Mouse (Mus musculus) MEL (cell line): ENCODE measurements around the gene Homer3. TPM values are rescaled to one million over a fixed set of nuclear protein-coding genes. Genes with fewer than 3 reads are reported as not detected.

ENCODE experiments used
- DNase-seq: peaks from one replicate; pipeline ENCODE4 v3.0.0; 2011; ENCODE audit warnings: low read depth, low spot score
- H3K27ac ChIP-seq: 2 replicates; pipeline ENCODE4 v1.5.1; 2012; ENCODE audit warnings: low read depth, mild to moderate bottlenecking, control low read depth, low read length, moderate library complexity; ENCODE audit not compliant: control insufficient read depth
- H3K27me3 ChIP-seq, 2 experiments: fragments of 150-350 bp in 1 of 2; sonication (generic) in 1 of 2; 2 replicates each; pipeline ENCODE4 v1.6.1; 2012; ENCODE audit warnings: low read length in 2 of 2, mild to moderate bottlenecking in 2 of 2, improper control_type of control experiment in 1 of 2, moderate library complexity in 1 of 2; ENCODE audit not compliant: insufficient read depth in 2 of 2, control insufficient read depth in 1 of 2
- H3K36me3 ChIP-seq, 2 experiments: 2 replicates each; pipeline ENCODE4 v1.6.1; 2012 to 2014; ENCODE audit warnings: low read length in 2 of 2, improper control_type of control experiment in 1 of 2, inconsistent platforms in 1 of 2, mild to moderate bottlenecking in 1 of 2; ENCODE audit not compliant: insufficient read depth in 2 of 2, control insufficient read depth in 1 of 2
- H3K4me1 ChIP-seq, 2 experiments: fragments of 150-350 bp in 1 of 2; sonication (generic) in 1 of 2; 2 replicates each; pipeline ENCODE4 v1.6.1; 2012; ENCODE audit warnings: low read length in 2 of 2, improper control_type of control experiment in 1 of 2, mild to moderate bottlenecking in 1 of 2; ENCODE audit not compliant: insufficient read depth in 2 of 2, control insufficient read depth in 1 of 2
- H3K4me3 ChIP-seq, 2 experiments: fragments of 150-350 bp in 1 of 2; sonication (generic) in 1 of 2; 2 replicates each; pipeline ENCODE4 v1.5.1; 2012; ENCODE audit warnings: low read depth in 2 of 2, low read length in 2 of 2, mild to moderate bottlenecking in 2 of 2, moderate library complexity in 2 of 2, control low read depth in 1 of 2, improper control_type of control experiment in 1 of 2; ENCODE audit not compliant: control insufficient read depth in 1 of 2, insufficient read depth in 1 of 2
- H3K79me2 ChIP-seq: 2 replicates; pipeline ENCODE4 v1.6.1; 2012; ENCODE audit warnings: mild to moderate bottlenecking, low read length, moderate library complexity; ENCODE audit not compliant: control insufficient read depth, poor library complexity, insufficient read depth
- H3K9ac ChIP-seq: 2 replicates; pipeline ENCODE4 v1.6.1; 2012; ENCODE audit warnings: low read depth, mild to moderate bottlenecking, control low read depth, low read length, moderate library complexity; ENCODE audit not compliant: control insufficient read depth, poor library complexity, severe bottlenecking
- H3K9me3 ChIP-seq: fragments of 150-350 bp; sonication (generic); replicated peaks from 2 replicates; pipeline ENCODE4 v1.6.1; 2012; ENCODE audit warnings: mild to moderate bottlenecking, low read length, improper control_type of control experiment, moderate library complexity; ENCODE audit not compliant: insufficient read depth
- CHD1 ChIP-seq: IDR thresholded peaks from 2 replicates; pipeline ENCODE4 v1.6.1; 2012; ENCODE audit warnings: low read depth, mild to moderate bottlenecking, inconsistent platforms, low read length, improper control_type of control experiment
- E2F4 ChIP-seq: IDR thresholded peaks from 2 replicates; pipeline ENCODE4 v1.6.1; 2011; ENCODE audit warnings: low read depth, low read length, improper control_type of control experiment, borderline replicate concordance
- GABPA ChIP-seq: IDR thresholded peaks from 2 replicates; pipeline ENCODE4 v1.6.1; 2012; ENCODE audit warnings: low read depth, mild to moderate bottlenecking, inconsistent platforms, low read length, improper control_type of control experiment, moderate library complexity
- GATA1 ChIP-seq: IDR thresholded peaks from 2 replicates; pipeline ENCODE4 v1.6.1; 2011; ENCODE audit warnings: low read depth, low read length, improper control_type of control experiment
- HCFC1 ChIP-seq: IDR thresholded peaks from 2 replicates; pipeline ENCODE4 v1.6.1; 2012; ENCODE audit warnings: low read depth, mild to moderate bottlenecking, inconsistent platforms, low read length, improper control_type of control experiment, moderate library complexity
- JUND ChIP-seq: IDR thresholded peaks from 2 replicates; pipeline ENCODE4 v1.6.1; 2011; ENCODE audit warnings: low read depth, mild to moderate bottlenecking, improper control_type of control experiment, low read length
- MAFK ChIP-seq: IDR thresholded peaks from 2 replicates; pipeline ENCODE4 v1.6.1; 2011; ENCODE audit warnings: low read depth, mild to moderate bottlenecking, low read length, improper control_type of control experiment, borderline replicate concordance
- MAX ChIP-seq: IDR thresholded peaks from 2 replicates; pipeline ENCODE4 v1.6.1; 2011; ENCODE audit warnings: low read length, improper control_type of control experiment
- MAZ ChIP-seq: IDR thresholded peaks from 2 replicates; pipeline ENCODE4 v1.6.1; 2012; ENCODE audit warnings: low read depth, mild to moderate bottlenecking, inconsistent platforms, low read length, improper control_type of control experiment
- MEF2A ChIP-seq: IDR thresholded peaks from 2 replicates; pipeline ENCODE4 v1.6.1; 2014; ENCODE audit warnings: low read depth, mild to moderate bottlenecking, inconsistent platforms, low read length, improper control_type of control experiment; ENCODE audit not compliant: poor library complexity, insufficient replicate concordance, severe bottlenecking; ENCODE audit errors: extremely low read depth
- MYB ChIP-seq: IDR thresholded peaks from 2 replicates; pipeline ENCODE4 v1.6.1; 2011; ENCODE audit warnings: mild to moderate bottlenecking, low read depth, low read length, improper control_type of control experiment
- MYC ChIP-seq: IDR thresholded peaks from 2 replicates; pipeline ENCODE4 v1.6.1; 2011; ENCODE audit warnings: low read depth, mild to moderate bottlenecking, low read length, improper control_type of control experiment, moderate library complexity
- NRF1 ChIP-seq: IDR thresholded peaks from 2 replicates; pipeline ENCODE4 v1.6.1; 2014; ENCODE audit warnings: low read depth, mild to moderate bottlenecking, inconsistent platforms, low read length, improper control_type of control experiment, moderate library complexity; ENCODE audit not compliant: poor library complexity, insufficient read depth, severe bottlenecking
- POLR2A ChIP-seq, 2 experiments: IDR thresholded peaks; 2 replicates each; pipeline ENCODE4 v1.6.1; 2011 to 2012; ENCODE audit warnings: low read length in 2 of 2, mild to moderate bottlenecking in 2 of 2, control low read depth in 1 of 2, improper control_type of control experiment in 1 of 2, low read depth in 1 of 2, moderate library complexity in 1 of 2; ENCODE audit not compliant: control insufficient read depth in 1 of 2, insufficient read depth in 1 of 2, poor library complexity in 1 of 2
- POLR2AphosphoS2 ChIP-seq: IDR thresholded peaks from 2 replicates; pipeline ENCODE4 v1.6.1; 2011; ENCODE audit warnings: low read length, improper control_type of control experiment
- POLR2AphosphoS5 ChIP-seq: IDR thresholded peaks from 2 replicates; pipeline ENCODE4 v1.6.1; 2012; ENCODE audit warnings: low read depth, borderline replicate concordance, mild to moderate bottlenecking, inconsistent platforms, low read length, moderate library complexity, mixed read lengths
- RAD21 ChIP-seq: IDR thresholded peaks from 2 replicates; pipeline ENCODE4 v1.6.1; 2011; ENCODE audit warnings: mild to moderate bottlenecking, low read depth, low read length, improper control_type of control experiment
- SIN3A ChIP-seq: IDR thresholded peaks from 2 replicates; pipeline ENCODE4 v1.6.1; 2012; ENCODE audit warnings: low read length, improper control_type of control experiment, inconsistent platforms
- SMC3 ChIP-seq: IDR thresholded peaks from 2 replicates; pipeline ENCODE4 v1.6.1; 2011; ENCODE audit warnings: low read depth, low read length, improper control_type of control experiment
- TBP ChIP-seq: IDR thresholded peaks from 2 replicates; pipeline ENCODE4 v1.8.0; 2011; ENCODE audit warnings: low read depth, low read length, improper control_type of control experiment
- TCF12 ChIP-seq: IDR thresholded peaks from 2 replicates; pipeline ENCODE4 v1.6.1; 2014; ENCODE audit warnings: low read depth, mild to moderate bottlenecking, inconsistent platforms, low read length, improper control_type of control experiment, moderate library complexity
- USF1 ChIP-seq: IDR thresholded peaks from 2 replicates; pipeline ENCODE4 v1.6.1; 2014; ENCODE audit warnings: low read depth, mild to moderate bottlenecking, inconsistent platforms, low read length, improper control_type of control experiment, moderate library complexity
- USF2 ChIP-seq, 2 experiments: IDR thresholded peaks; 2 replicates each; pipeline ENCODE4 v1.6.1; 2011 to 2012; ENCODE audit warnings: improper control_type of control experiment in 2 of 2, low read length in 2 of 2, borderline replicate concordance in 1 of 2, inconsistent platforms in 1 of 2, low read depth in 1 of 2, mild to moderate bottlenecking in 1 of 2; ENCODE audit not compliant: insufficient read depth in 1 of 2
- ZC3H11A ChIP-seq: IDR thresholded peaks from 2 replicates; pipeline ENCODE4 v1.6.1; 2012; ENCODE audit warnings: low read depth, mild to moderate bottlenecking, inconsistent platforms, low read length, improper control_type of control experiment
- ZKSCAN1 ChIP-seq: IDR thresholded peaks from 2 replicates; pipeline ENCODE4 v1.6.1; 2012; ENCODE audit warnings: low read depth, mild to moderate bottlenecking, inconsistent platforms, low read length, improper control_type of control experiment, moderate library complexity
- ZNF384 ChIP-seq: IDR thresholded peaks from 2 replicates; pipeline ENCODE4 v1.6.1; 2012; ENCODE audit warnings: low read depth, mild to moderate bottlenecking, inconsistent platforms, low read length, improper control_type of control experiment
- polyA plus RNA-seq, 2 experiments: library from polyadenylated mRNA; stranded (reverse) in 1 of 2; unstranded in 1 of 2; fragments of >175 nt in 1 of 2; fragments of >200 nt in 1 of 2; gene quantifications; 2 replicates each; pipeline versions ENCODE4 v1.2.1 to v1.2.4; 2012; ENCODE audit warnings: low replicate concordance in 2 of 2, low read depth in 1 of 2; ENCODE audit not compliant: insufficient read length in 2 of 2, insufficient read depth in 1 of 2, missing spikeins in 1 of 2
- total RNA-seq: library from RNA; depleted of rRNA; stranded (reverse); fragments of 300-350 nt; gene quantifications from 2 replicates; pipeline ENCODE4 v1.2.3, GENCODE M21; 2012

The Homer3 gene
- total and polyA plus RNA-seq, 3 experiments, result 12.2 to 22.8 TPM; not detected in 1

- H3K9ac ChIP-seq, result no peak overlapping the region
Observed at GRCm38 (mm10) chr8:70278175-70278574, 4.5 kb upstream of the Homer3 start.

GRCm38 (mm10) chr8:70279266-70279665 is 3.4 kb upstream of the Homer3 start:
- H3K9ac ChIP-seq, result no peak overlapping the region
- H3K27ac ChIP-seq, result no peak overlapping the region
- H3K4me1 ChIP-seq, result peaks cover 0 to 22% of the 10 kb centered on the region in 2 experiments; a peak in 3 of 4 replicates
- H3K9me3 ChIP-seq, result no peaks in the 10 kb centered on the region
- H3K79me2 ChIP-seq, result peaks cover 5% of the 10 kb centered on the region; the same call in 1 of the 2 replicates
- H3K27me3 ChIP-seq, result no peaks in the 10 kb centered on the region
- no peak overlapping the region for H3K4me3 ChIP-seq
- no peaks in the 10 kb centered on the region; a peak in 2 of 4 replicates for H3K36me3 ChIP-seq
- TF ChIP-seq MAFK (no peak), TCF12 (no peak), ZNF384 (no peak), ZKSCAN1 (no peak), USF2 (IDR thresholded peaks at IDR 0.05; ENCODE audit: borderline replicate concordance in 1 of 2, insufficient read depth in 1 of 2, low read depth in 1 of 2, low read length in 2 of 2) (no peak), JUND (no peak), SIN3A (no peak), GATA1 (no peak), POLR2A (IDR thresholded peaks at IDR 0.05; ENCODE audit: control insufficient read depth in 1 of 2, insufficient read depth in 1 of 2, low read depth in 1 of 2, low read length in 2 of 2, poor library complexity in 1 of 2) (no peak), TBP (no peak), POLR2AphosphoS5 (no peak), GABPA (no peak), CHD1 (no peak), E2F4 (no peak), SMC3 (no peak), MAX (no peak), NRF1 (no peak), POLR2AphosphoS2 (no peak), MYC (no peak)
- DNase-seq, result no peak

More at GRCm38 (mm10) chr8:70278175-70278574, 4.5 kb upstream of the Homer3 start:
- DNase-seq, result no peak
- Histone ChIP-seq H3K36me3 (no peaks in the 10 kb centered on the region; a peak in 2 of 4 replicates), H3K4me3 (no peak overlapping the region), H3K9me3 (no peaks in the 10 kb centered on the region), H3K79me2 (peaks cover 3% of the 10 kb centered on the region; the same call in 1 of the 2 replicates), H3K4me1 (peaks cover 1 to 22% of the 10 kb centered on the region in 2 experiments), H3K27ac (no peak overlapping the region), H3K27me3 (no peaks in the 10 kb centered on the region)
- TF ChIP-seq MAX (no peak), RAD21 (no peak), POLR2A (IDR thresholded peaks at IDR 0.05; ENCODE audit: control insufficient read depth in 1 of 2, insufficient read depth in 1 of 2, low read depth in 1 of 2, low read length in 2 of 2, poor library complexity in 1 of 2) (no peak), ZC3H11A (no peak), MYB (no peak), HCFC1 (no peak), GABPA (no peak), POLR2AphosphoS2 (no peak), GATA1 (no peak), SMC3 (no peak), MAFK (no peak), MAZ (no peak), ZKSCAN1 (no peak), USF1 (no peak), MEF2A (no peak)
